Mouse (Mus musculus): ENCODE measurements around the gene Gm3591. TPM values are rescaled to one million over a fixed set of nuclear protein-coding genes. Genes with fewer than 3 reads are reported as not detected.

Gm3591 gene
- not detected for polyA plus RNA-seq (2014; fragmentation: Illumina TruSeq; extraction: RNeasy Lipid Tissue Mini Kit (QIAGEN cat#74804); ENCODE audit: low read depth, low replicate concordance)

GRCm38 (mm10) chr14:6412382-6412781, at the start of gene Gm3591:
Gene Gm3591, minus strand, starts transcription at chr14:6412482.

GRCm38 (mm10) chr14:6444511-6444910, 32.2 kb upstream of the Gm3591 start, which contains the start of gene Gm3594:
Gene Gm3594, minus strand, starts transcription at chr14:6444611.

GRCm38 (mm10) chr14:6390219-6390618, 22.1 kb downstream of the Gm3591 start, which contains the start of gene Gm16440:
Gene Gm16440, minus strand, starts transcription at chr14:6390319.

Other genes starting within 250 kb of the Gm3591 start
- not detected for gene Gm21560, start 193.2 kb downstream of the Gm3591 start, polyA plus RNA-seq (2014; fragmentation: Illumina TruSeq; extraction: RNeasy Lipid Tissue Mini Kit (QIAGEN cat#74804); ENCODE audit: low read depth, low replicate concordance)
- gene Gm3411, start 125.2 kb downstream of the Gm3591 start, polyA plus RNA-seq (2014; fragmentation: Illumina TruSeq; extraction: RNeasy Lipid Tissue Mini Kit (QIAGEN cat#74804); ENCODE audit: low read depth, low replicate concordance) = 6.8 TPM
- gene Gm21103, start 107.6 kb downstream of the Gm3591 start, polyA plus RNA-seq (2014; fragmentation: Illumina TruSeq; extraction: RNeasy Lipid Tissue Mini Kit (QIAGEN cat#74804); ENCODE audit: low read depth, low replicate concordance) = not detected
- gene Gm3618, start 68.8 kb downstream of the Gm3591 start, polyA plus RNA-seq (2014; fragmentation: Illumina TruSeq; extraction: RNeasy Lipid Tissue Mini Kit (QIAGEN cat#74804); ENCODE audit: low read depth, low replicate concordance) = not detected
- not detected for gene Gm16440, start 22.2 kb downstream of the Gm3591 start, polyA plus RNA-seq (2014; fragmentation: Illumina TruSeq; extraction: RNeasy Lipid Tissue Mini Kit (QIAGEN cat#74804); ENCODE audit: low read depth, low replicate concordance)
- gene Gm3594, start 32.1 kb upstream of the Gm3591 start, polyA plus RNA-seq (2014; fragmentation: Illumina TruSeq; extraction: RNeasy Lipid Tissue Mini Kit (QIAGEN cat#74804); ENCODE audit: low read depth, low replicate concordance) = not detected
- not detected for gene Gm8356, start 124.8 kb upstream of the Gm3591 start, polyA plus RNA-seq (2014; fragmentation: Illumina TruSeq; extraction: RNeasy Lipid Tissue Mini Kit (QIAGEN cat#74804); ENCODE audit: low read depth, low replicate concordance)
- gene Gm3629, start 178.1 kb upstream of the Gm3591 start, polyA plus RNA-seq (2014; fragmentation: Illumina TruSeq; extraction: RNeasy Lipid Tissue Mini Kit (QIAGEN cat#74804); ENCODE audit: low read depth, low replicate concordance) = 0.28 TPM
- gene Gm3460, start 209.9 kb upstream of the Gm3591 start, polyA plus RNA-seq (2014; fragmentation: Illumina TruSeq; extraction: RNeasy Lipid Tissue Mini Kit (QIAGEN cat#74804); ENCODE audit: low read depth, low replicate concordance) = not detected